Mouse (Mus musculus) NIH3T3 (cell line): ENCODE measurements at regions not wholly inside any gene's neighbourhood (a gene's known extent, or its start where the extent isn't known, plus 50 kb on each side); places are given as distances from the start of the nearest gene placed in this dataset.

Experiments
- DNase-seq: peaks from one replicate; pipeline ENCODE4 v3.0.0-alpha.2; 2012; ENCODE audit warnings: low read depth

DNA sequence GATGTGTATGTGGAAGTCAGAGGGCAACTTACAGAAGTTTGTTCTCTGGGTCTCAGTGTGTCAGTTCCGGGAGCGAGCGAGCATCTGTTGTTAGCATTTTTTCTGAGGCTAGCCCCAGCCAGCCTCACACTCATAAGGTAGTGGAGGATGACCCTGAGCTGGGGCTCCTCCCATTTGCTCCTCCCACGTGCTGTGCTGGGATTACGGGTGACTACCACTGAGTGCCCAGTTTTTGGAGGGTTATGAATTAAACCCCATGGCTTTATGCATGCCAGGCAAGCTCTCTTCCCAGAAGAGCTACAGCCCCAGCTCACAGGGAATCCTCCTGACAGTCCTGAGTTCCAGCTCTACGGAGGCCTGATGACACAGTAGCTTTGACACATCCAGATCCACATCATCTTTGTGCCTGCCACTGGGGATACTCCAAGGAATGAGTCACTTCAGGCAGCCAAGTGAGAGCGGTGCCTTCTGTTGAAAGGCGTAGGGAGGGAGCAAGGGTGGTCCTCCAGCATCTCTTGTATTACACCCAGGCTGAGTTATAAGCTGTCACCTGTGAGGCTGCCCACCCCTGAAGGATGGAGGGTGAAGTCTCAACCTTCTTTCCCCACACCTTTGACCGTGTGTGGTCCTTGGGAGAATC, 97.8 kb upstream of the Parp11 start:
- DNase-seq = no peak

- DNase-seq = no peak
Observed at GRCm38 (mm10) chr6:127349479-127350110, 97.0 kb upstream of the Parp11 start.

DNA sequence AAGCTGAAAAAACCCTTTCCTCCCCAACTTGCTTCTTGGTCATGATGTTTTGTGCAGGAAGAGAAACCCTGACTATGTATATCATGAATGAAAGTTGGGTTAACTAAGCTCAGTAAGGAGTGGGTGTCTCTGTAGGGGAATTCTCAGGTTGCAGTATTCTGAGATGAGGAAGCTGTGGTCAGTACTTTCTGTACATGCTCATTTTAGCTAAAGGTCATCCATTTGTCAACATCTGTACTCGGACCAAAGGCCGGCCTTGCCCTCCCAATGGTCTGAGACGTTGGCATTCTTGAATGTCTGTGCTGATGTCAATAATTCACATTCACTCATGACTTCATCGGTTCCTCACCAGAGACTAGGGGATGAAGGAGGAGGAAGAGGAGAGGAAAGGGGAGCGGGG, 94.9 kb upstream of the Parp11 start:
- DNase-seq = no peak

- no peak for DNase-seq
Observed at GRCm38 (mm10) chr6:127355112-127355511, 91.5 kb upstream of the Parp11 start.

DNA sequence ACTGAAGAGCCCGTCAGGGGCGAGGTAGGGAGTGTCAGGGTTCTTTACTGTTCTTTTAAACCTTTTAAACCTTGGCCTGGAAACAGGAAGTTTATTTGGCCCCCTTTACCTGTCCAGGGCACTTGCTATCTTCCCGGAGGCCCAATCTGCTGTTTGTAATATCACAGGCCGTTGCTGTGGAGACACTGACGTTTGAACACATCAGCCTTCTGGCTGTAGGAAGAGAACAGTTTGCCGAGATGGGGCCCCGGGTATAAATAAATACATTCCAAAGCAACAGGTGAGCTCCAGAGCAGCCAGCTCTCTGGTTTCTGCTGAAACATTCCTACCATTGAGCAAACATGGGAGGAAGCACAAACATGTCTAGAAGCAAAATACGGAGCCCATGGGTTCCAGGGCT, 90.2 kb upstream of the Parp11 start:
- no peak for DNase-seq

DNA sequence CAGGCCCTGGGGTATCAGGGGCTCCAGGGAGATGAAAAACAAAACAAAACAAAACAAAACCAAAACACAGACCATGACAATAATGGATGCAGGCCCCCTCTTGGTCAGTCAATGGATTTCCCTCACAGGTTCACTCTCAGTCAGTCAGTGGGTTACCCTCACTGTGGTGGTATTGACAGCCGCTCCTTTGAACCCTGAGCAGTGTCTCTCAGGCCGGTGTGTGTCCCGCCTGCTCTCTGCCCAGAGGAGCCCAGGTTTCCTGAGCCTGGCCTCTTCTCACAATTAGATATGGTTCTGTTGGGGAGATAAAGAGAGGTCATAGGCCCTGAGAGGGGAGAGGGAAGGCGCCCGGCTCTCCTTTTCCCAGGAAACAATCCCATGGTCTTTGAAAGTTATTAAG, 87.8 kb upstream of the Parp11 start:
- no peak for DNase-seq

GRCm38 (mm10) chr6:127359391-127359874, 87.2 kb upstream of the Parp11 start:
- DNase-seq = peak; percentile 95

GRCm38 (mm10) chr6:127362166-127362565, 84.5 kb upstream of the Parp11 start:
- no peak for DNase-seq

DNA sequence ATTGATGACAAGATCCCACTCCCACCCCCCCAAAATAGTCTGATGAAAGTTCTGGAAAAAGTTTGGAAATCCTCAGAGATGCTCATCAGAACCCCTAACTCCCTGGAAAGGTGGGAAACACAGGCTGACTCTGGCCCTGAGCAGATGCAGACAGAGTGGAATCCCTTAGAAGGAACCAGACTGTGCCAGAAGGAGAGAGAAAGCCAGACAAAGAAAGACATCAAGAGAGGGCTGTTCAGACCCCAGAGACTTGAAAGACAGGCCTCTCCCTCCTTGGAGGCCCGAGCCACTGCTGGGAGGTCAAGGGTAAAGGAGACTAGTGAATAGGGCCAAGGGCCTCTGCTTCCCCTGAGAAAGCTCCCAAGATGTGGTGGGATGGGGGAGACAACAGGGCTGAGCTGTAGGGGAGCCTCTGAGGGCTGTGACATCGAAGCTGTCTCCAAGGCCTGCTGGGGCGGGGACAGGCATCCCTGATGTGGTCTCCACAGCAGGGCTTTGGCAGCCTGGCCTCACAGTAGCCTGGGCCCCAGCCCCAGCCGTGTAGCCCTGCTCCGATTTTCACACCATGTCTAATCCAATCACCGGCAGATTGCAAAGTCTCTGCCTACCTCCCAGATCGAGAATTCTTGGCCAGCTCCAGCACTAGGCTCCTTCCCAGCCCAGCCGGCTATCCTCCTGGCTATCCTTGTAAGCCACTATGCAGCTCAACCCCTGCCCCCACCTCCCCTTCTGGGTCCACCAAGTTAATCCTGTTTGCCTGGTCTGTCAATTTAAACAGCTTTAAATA, 83.5 kb upstream of the Parp11 start:
- peak; percentile 18 for DNase-seq

- DNase-seq = no peak
Observed at GRCm38 (mm10) chr6:127363871-127364590, 82.6 kb upstream of the Parp11 start.

- DNase-seq = no peak
Observed at GRCm38 (mm10) chr6:127364591-127365187, 82.0 kb upstream of the Parp11 start.

- no peak for DNase-seq
Observed at GRCm38 (mm10) chr6:127365246-127365645, 81.4 kb upstream of the Parp11 start.

GRCm38 (mm10) chr6:127365651-127366050, 81.0 kb upstream of the Parp11 start:
- DNase-seq = no peak

- DNase-seq = no peak
Observed at GRCm38 (mm10) chr6:127373052-127373451, 73.6 kb upstream of the Parp11 start.

- DNase-seq = no peak
Observed at GRCm38 (mm10) chr6:127373797-127374463, 72.7 kb upstream of the Parp11 start.

- DNase-seq = no peak
Observed at GRCm38 (mm10) chr6:127374464-127375143, 72.0 kb upstream of the Parp11 start.

DNA sequence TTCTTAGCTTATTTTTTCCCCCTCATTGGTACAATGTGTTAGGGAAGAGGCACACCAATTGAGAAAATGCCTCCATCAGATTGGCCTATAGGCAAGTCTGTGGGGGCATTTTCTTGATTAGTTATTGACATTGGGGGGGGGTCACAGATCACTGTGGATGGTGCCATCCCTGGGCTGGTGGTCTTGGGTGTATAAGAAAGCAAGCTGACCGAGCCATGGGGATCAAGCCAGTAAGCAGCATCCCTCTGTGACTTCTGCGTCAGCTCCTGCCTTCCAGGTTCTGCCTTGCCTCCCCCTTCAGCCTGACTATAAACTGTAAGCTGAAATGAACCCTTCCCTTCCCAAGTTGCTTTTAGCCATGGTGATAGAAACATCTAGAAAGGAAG, 71.5 kb upstream of the Parp11 start:
- DNase-seq = no peak

DNA sequence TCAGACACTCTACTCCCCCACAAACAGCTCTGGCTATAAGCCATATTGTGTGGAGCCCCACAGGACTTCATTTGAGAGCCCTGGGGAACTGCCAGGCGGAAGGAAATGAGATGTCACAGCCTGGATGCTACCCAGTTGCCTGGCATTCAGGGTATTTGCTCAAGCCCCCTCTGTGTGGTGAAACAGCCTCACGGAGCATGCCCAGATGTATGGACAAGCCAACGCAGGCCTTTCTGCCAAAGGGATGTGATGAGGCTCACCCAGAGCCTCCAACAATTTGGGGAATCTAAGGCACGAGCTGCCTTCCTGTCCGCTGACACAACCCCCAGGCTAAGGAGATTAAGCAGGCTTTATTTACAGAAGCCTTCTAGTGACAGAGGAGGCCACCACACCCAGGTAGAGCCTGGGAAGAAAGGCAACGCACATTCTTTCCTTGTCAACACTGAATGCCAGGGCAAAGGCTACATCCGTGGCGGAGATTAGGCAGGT, 70.9 kb upstream of the Parp11 start:
- no peak for DNase-seq

GRCm38 (mm10) chr6:127378701-127379100, 67.9 kb upstream of the Parp11 start:
- no peak for DNase-seq

DNA sequence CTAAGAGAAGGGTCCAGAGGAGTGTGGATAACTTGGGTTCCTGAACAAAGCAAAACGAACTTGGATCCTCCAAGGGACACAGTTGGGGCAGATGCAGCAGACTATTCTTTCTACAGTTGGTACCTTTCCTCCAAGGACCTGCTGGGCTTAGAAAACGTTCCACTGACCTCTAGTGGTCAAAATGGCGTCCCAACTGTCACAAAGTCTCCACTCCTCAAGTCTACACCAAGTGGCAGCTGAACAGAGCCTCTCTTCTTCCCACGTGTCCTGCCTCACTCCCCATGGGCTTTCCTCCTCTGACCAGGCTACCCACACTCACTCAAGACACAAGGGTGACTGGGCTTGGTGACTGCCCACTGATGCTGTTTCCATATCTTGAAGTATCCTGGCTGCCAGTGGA, 67.1 kb upstream of the Parp11 start:
- peak; percentile 71 for DNase-seq
